Mouse (Mus musculus) MEL (cell line): ENCODE results near the gene Racgap1.

Source experiments
- CHD2 ChIP-seq: IDR thresholded peaks from 2 replicates; pipeline ENCODE4 v1.6.1; 2011; ENCODE audit warnings: low read length, improper control_type of control experiment
- CTCF ChIP-seq, 3 experiments: IDR thresholded peaks in 2 of 3; conservative IDR thresholded peaks in 1 of 3; 2 replicates each; pipeline ENCODE4 v1.5.1; 2011 to 2012; ENCODE audit warnings: low read length in 3 of 3, low read depth in 2 of 3, mild to moderate bottlenecking in 2 of 3, improper control_type of control experiment in 1 of 3, inconsistent platforms in 1 of 3, mixed read lengths in 1 of 3, moderate library complexity in 1 of 3; ENCODE audit not compliant: control insufficient read depth in 1 of 3, insufficient read depth in 1 of 3, poor library complexity in 1 of 3, severe bottlenecking in 1 of 3
- GABPA ChIP-seq: IDR thresholded peaks from 2 replicates; pipeline ENCODE4 v1.6.1; 2012; ENCODE audit warnings: low read depth, mild to moderate bottlenecking, inconsistent platforms, low read length, improper control_type of control experiment, moderate library complexity
- GATA1 ChIP-seq: IDR thresholded peaks from 2 replicates; pipeline ENCODE4 v1.6.1; 2011; ENCODE audit warnings: low read depth, low read length, improper control_type of control experiment
- JUND ChIP-seq: IDR thresholded peaks from 2 replicates; pipeline ENCODE4 v1.6.1; 2011; ENCODE audit warnings: low read depth, mild to moderate bottlenecking, improper control_type of control experiment, low read length
- MAFK ChIP-seq: IDR thresholded peaks from 2 replicates; pipeline ENCODE4 v1.6.1; 2011; ENCODE audit warnings: low read depth, mild to moderate bottlenecking, low read length, improper control_type of control experiment, borderline replicate concordance
- NELFE ChIP-seq: IDR thresholded peaks from 2 replicates; pipeline ENCODE4 v1.6.1; 2011; ENCODE audit warnings: low read depth, low read length, improper control_type of control experiment
- NRF1 ChIP-seq: IDR thresholded peaks from 2 replicates; pipeline ENCODE4 v1.6.1; 2014; ENCODE audit warnings: low read depth, mild to moderate bottlenecking, inconsistent platforms, low read length, improper control_type of control experiment, moderate library complexity; ENCODE audit not compliant: poor library complexity, insufficient read depth, severe bottlenecking
- POLR2AphosphoS2 ChIP-seq: IDR thresholded peaks from 2 replicates; pipeline ENCODE4 v1.6.1; 2011; ENCODE audit warnings: low read length, improper control_type of control experiment
- POLR2AphosphoS5 ChIP-seq: IDR thresholded peaks from 2 replicates; pipeline ENCODE4 v1.6.1; 2012; ENCODE audit warnings: low read depth, borderline replicate concordance, mild to moderate bottlenecking, inconsistent platforms, low read length, moderate library complexity, mixed read lengths
- RCOR1 ChIP-seq: IDR thresholded peaks from 2 replicates; pipeline ENCODE4 v1.6.1; 2012; ENCODE audit warnings: low read depth, mild to moderate bottlenecking, inconsistent platforms, low read length, improper control_type of control experiment
- SIN3A ChIP-seq: IDR thresholded peaks from 2 replicates; pipeline ENCODE4 v1.6.1; 2012; ENCODE audit warnings: low read length, improper control_type of control experiment, inconsistent platforms
- ZC3H11A ChIP-seq: IDR thresholded peaks from 2 replicates; pipeline ENCODE4 v1.6.1; 2012; ENCODE audit warnings: low read depth, mild to moderate bottlenecking, inconsistent platforms, low read length, improper control_type of control experiment
- ZMIZ1 ChIP-seq: IDR thresholded peaks from 2 replicates; pipeline ENCODE4 v1.6.1; 2012; ENCODE audit warnings: low read depth, mild to moderate bottlenecking, inconsistent platforms, low read length, improper control_type of control experiment, moderate library complexity

GRCm38 (mm10) chr15:99644776-99645175, 6.7 kb downstream of the Racgap1 start:
- TF ChIP-seq CTCF (IDR thresholded peaks at IDR 0.05 in 2 of 3, conservative IDR thresholded peaks at IDR 0.05 in 1 of 3; ENCODE audit: control insufficient read depth in 1 of 3, insufficient read depth in 1 of 3, low read depth in 2 of 3, low read length in 3 of 3, poor library complexity in 1 of 3, severe bottlenecking in 1 of 3) = no peak
- TF ChIP-seq JUND = no peak
- no peak for TF ChIP-seq POLR2AphosphoS2
- TF ChIP-seq ZC3H11A = no peak
- no peak for TF ChIP-seq CHD2
- no peak for TF ChIP-seq GATA1
- TF ChIP-seq SIN3A = no peak
- no peak for TF ChIP-seq NELFE
- TF ChIP-seq NRF1 = no peak
- no peak for TF ChIP-seq POLR2AphosphoS5
- no peak for TF ChIP-seq MAFK
- no peak for TF ChIP-seq GABPA
- no peak for TF ChIP-seq ZMIZ1
- no peak for TF ChIP-seq RCOR1
